Mouse (Mus musculus): ENCODE results near the gene Ociad1. TPM values are rescaled to one million over a fixed set of nuclear protein-coding genes. Genes with fewer than 3 reads are reported as not detected.

Gene Ociad1
- total RNA-seq (2021): 100 to 1,000 TPM; 475 TPM

- peak; percentile 97 to 98 for DNase-seq (ENCODE audit: low spot score in 2 of 2)
- intact Hi-C loops (cut with DNase I): loop anchor here (1.0 kb wide), 1 partner anchor 36 kb away; the partner anchor contains the start of gene Fryl
Observed at GRCm38 (mm10) chr5:73292502-73293457, at the start of gene Ociad1. Gene Ociad1 (plus strand): TSS chr5:73292784.

GRCm38 (mm10) chr5:73244403-73244802 is 48.2 kb upstream of the Ociad1 start:
- DNase-seq (ENCODE audit: low spot score in 2 of 2): no peak
- intact Hi-C loops (cut with DNase I): no loop called here

- no peak for DNase-seq (ENCODE audit: low spot score in 2 of 2)
- intact Hi-C loops (cut with DNase I): no loop called here
Observed at GRCm38 (mm10) chr5:73246414-73246813, 46.2 kb upstream of the Ociad1 start.

GRCm38 (mm10) chr5:73248211-73248610 is 44.4 kb upstream of the Ociad1 start:
- intact Hi-C loops (cut with DNase I): no loop called here
- DNase-seq (ENCODE audit: low spot score in 2 of 2): no peak

GRCm38 (mm10) chr5:73249341-73249740 is 43.2 kb upstream of the Ociad1 start:
- intact Hi-C loops (cut with DNase I): no loop called here
- no peak for DNase-seq (ENCODE audit: low spot score in 2 of 2)

GRCm38 (mm10) chr5:73252739-73253138 is 39.8 kb upstream of the Ociad1 start:
- no peak for DNase-seq (ENCODE audit: low spot score in 2 of 2)
- intact Hi-C loops (cut with DNase I): no loop called here

- intact Hi-C loops (cut with DNase I): loop anchor here (5.0 kb wide), 1 partner anchor 122 kb away; no protein-coding TSS in a partner anchor
- no peak for DNase-seq (ENCODE audit: low spot score in 2 of 2)
Observed at GRCm38 (mm10) chr5:73254660-73255059, 37.9 kb upstream of the Ociad1 start.

GRCm38 (mm10) chr5:73255321-73256251 is 37.0 kb upstream of the Ociad1 start:
- intact Hi-C loops (cut with DNase I): loop anchor here (1.0 to 5.0 kb wide), 2 partner anchors 37 to 123 kb away; partner anchors contain the start of gene Ociad1
- peak; percentile 51 to 78 for DNase-seq (ENCODE audit: low spot score in 2 of 2)

GRCm38 (mm10) chr5:73256352-73257065 is 36.1 kb upstream of the Ociad1 start, which contains the start of gene Fryl:
Gene Fryl (minus strand): TSS chr5:73256619.
- intact Hi-C loops (cut with DNase I): loop anchor here (1.0 to 5.0 kb wide), 2 partner anchors 36 to 124 kb away; partner anchors contain the start of gene Ociad1
- DNase-seq (ENCODE audit: low spot score in 2 of 2): peak; percentile 91 to 99

GRCm38 (mm10) chr5:73257096-73257495 is 35.5 kb upstream of the Ociad1 start:
- DNase-seq (ENCODE audit: low spot score in 2 of 2): no peak
- intact Hi-C loops (cut with DNase I): loop anchor here (5.0 kb wide), 1 partner anchor 125 kb away; no protein-coding TSS in a partner anchor

- no peak for DNase-seq (ENCODE audit: low spot score in 2 of 2)
- intact Hi-C loops (cut with DNase I): loop anchor here (5.0 kb wide), 1 partner anchor 125 kb away; no protein-coding TSS in a partner anchor
Observed at GRCm38 (mm10) chr5:73257723-73258122, 34.9 kb upstream of the Ociad1 start.

GRCm38 (mm10) chr5:73264122-73264521 is 28.5 kb upstream of the Ociad1 start:
- intact Hi-C loops (cut with DNase I): no loop called here
- no peak for DNase-seq (ENCODE audit: low spot score in 2 of 2)

- intact Hi-C loops (cut with DNase I): no loop called here
- DNase-seq (ENCODE audit: low spot score in 2 of 2): no peak
Observed at GRCm38 (mm10) chr5:73265460-73265859, 27.1 kb upstream of the Ociad1 start.

GRCm38 (mm10) chr5:73268636-73269213 is 23.9 kb upstream of the Ociad1 start:
- intact Hi-C loops (cut with DNase I): no loop called here
- DNase-seq (ENCODE audit: low spot score in 2 of 2): no peak

GRCm38 (mm10) chr5:73270612-73271011 is 22.0 kb upstream of the Ociad1 start:
- DNase-seq (ENCODE audit: low spot score in 2 of 2): peak in 1 of 2 experiments; percentile 32
- intact Hi-C loops (cut with DNase I): no loop called here

- no peak for DNase-seq (ENCODE audit: low spot score in 2 of 2)
- intact Hi-C loops (cut with DNase I): no loop called here
Observed at GRCm38 (mm10) chr5:73273171-73273570, 19.4 kb upstream of the Ociad1 start.

GRCm38 (mm10) chr5:73274941-73275340 is 17.6 kb upstream of the Ociad1 start:
- intact Hi-C loops (cut with DNase I): no loop called here
- DNase-seq (ENCODE audit: low spot score in 2 of 2): no peak

- DNase-seq (ENCODE audit: low spot score in 2 of 2): no peak
- intact Hi-C loops (cut with DNase I): no loop called here
Observed at GRCm38 (mm10) chr5:73279190-73279589, 13.4 kb upstream of the Ociad1 start.
